Mouse (Mus musculus) kidney, embryonic 15.5 days (tissue): ENCODE measurements around the gene Agtrap. TPM values are rescaled to one million over a fixed set of nuclear protein-coding genes. Genes with fewer than 3 reads are reported as not detected.

Source experiments
- ATAC-seq: fragments of 200-750 bp; cut with Nextera tagmentation; replicated peaks from 2 replicates; pipeline ENCODE4 v1.8.0; 2017; ENCODE audit warnings: moderate TSS enrichment; ENCODE audit not compliant: low FRiP score
- H3K27ac ChIP-seq: fragments of 300-500 bp; sonication (generic); 2 replicates; pipeline ENCODE4 v1.5.1; 2015; ENCODE audit warnings: mild to moderate bottlenecking, inconsistent platforms
- H3K27me3 ChIP-seq: fragments of 300-500 bp; sonication (generic); 2 replicates; pipeline ENCODE4 v1.6.1; 2015; ENCODE audit warnings: inconsistent platforms
- H3K36me3 ChIP-seq: fragments of 300-500 bp; sonication (generic); 2 replicates; pipeline ENCODE4 v1.6.1; 2015; ENCODE audit warnings: inconsistent platforms
- H3K4me1 ChIP-seq: fragments of 300-500 bp; sonication (generic); 2 replicates; pipeline ENCODE4 v1.6.1; 2015; ENCODE audit warnings: inconsistent platforms
- H3K4me2 ChIP-seq: fragments of 300-500 bp; sonication (generic); 2 replicates; pipeline ENCODE4 v1.6.1; 2015; ENCODE audit warnings: moderate library complexity, mild to moderate bottlenecking, inconsistent platforms
- H3K4me3 ChIP-seq: fragments of 300-500 bp; sonication (generic); replicated peaks from 2 replicates; pipeline ENCODE4 v1.5.1; 2015; ENCODE audit warnings: mild to moderate bottlenecking, inconsistent platforms
- H3K9ac ChIP-seq: fragments of 300-500 bp; sonication (generic); 2 replicates; pipeline ENCODE4 v1.6.1; 2015; ENCODE audit warnings: mild to moderate bottlenecking, inconsistent platforms
- H3K9me3 ChIP-seq: fragments of 300-500 bp; sonication (generic); replicated peaks from 2 replicates; pipeline ENCODE4 v1.6.1; 2016; ENCODE audit warnings: inconsistent platforms
- WGBS: fragments of 180-500 bp; shearing (Covaris S2); methylation state at CpG from one replicate; pipeline ENCODE4 v1.1.7; 2015; ENCODE audit warnings: mixed read lengths; 5-methylcytosine and 5-hydroxymethylcytosine counted together
- polyA plus RNA-seq: library from polyadenylated mRNA; unstranded; fragments of >200 nt; fragmentation: Nextera tagmentation; extraction: Ambion mirVana; gene quantifications from 2 replicates; pipeline ENCODE4 v1.2.1, GENCODE M21; 2015

Gene Agtrap
- polyA plus RNA-seq: 20.6 and 24.4 TPM in 2 replicates

DNA sequence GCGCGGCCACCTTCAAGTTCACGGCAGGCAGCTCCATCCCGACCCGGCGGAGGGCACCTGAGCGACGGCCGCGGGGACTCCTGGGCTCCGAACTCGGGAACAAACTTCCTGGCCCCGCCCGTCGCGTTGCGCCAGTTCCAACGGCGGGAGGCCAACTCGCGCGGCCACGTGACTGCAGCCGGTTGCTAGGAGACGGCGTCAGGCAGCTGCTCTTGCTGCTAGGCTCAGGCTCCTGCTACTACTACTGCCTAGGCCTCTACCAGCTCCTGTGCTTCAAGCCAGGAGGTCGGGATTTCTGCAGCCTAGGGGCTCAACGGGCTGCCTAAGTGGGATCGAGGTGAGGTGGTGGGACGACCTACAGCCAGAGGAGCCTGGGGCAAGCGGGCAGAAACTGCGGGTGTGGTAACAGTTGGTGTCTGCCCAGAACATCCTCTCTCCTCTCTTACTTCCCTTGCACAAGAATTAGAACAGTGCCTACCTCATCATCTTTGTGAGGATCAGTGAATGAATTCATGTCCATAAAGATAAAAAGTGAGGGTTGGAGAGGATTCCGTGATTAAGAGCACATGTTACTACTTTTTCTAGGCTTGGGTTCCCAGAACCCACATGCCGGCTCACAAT lies at the start of gene Agtrap:
Gene Agtrap (minus strand): TSS at position 125 of the 621 bp plus-strand sequence.
- Histone ChIP-seq H3K4me2 (peak within 1 kb of the TSS; percentile 86), H3K9ac (peak within 1 kb of the TSS; percentile 76), H3K4me3 (peak within 1 kb of the TSS; percentile 81), H3K36me3 (no peaks in the 10 kb centered on the region), H3K9me3 (no peaks in the 10 kb centered on the region), H3K27me3 (no peaks in the 10 kb centered on the region), H3K4me1 (peaks cover 47% of the 10 kb centered on the region), H3K27ac (peak within 1 kb of the TSS; percentile 86)
- WGBS: 7% methylated on average over 34 of the region's 34 CpGs
- peak; percentile 92 for ATAC-seq

DNA sequence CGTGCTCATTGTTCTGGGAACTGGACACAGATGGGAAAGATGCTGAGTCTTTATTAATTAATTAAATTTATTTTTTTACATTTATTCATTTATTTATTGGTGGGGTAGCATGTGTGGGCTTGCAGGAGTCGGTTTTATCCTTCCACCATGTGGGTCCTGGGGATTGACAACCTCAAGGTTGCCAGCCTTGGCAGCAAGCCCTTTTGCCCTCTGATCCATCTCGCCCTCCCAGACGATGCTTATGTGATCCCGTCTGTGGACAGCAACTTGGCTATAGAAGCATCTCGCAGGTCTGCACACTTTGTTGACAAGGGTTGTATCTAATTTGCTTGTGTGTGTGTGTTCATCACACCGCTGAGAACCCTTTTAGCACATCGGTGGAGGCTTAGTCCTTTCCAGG lies 49.7 kb upstream of the Agtrap start:
- WGBS: 82% methylated on average over 8 of the region's 8 CpGs

DNA sequence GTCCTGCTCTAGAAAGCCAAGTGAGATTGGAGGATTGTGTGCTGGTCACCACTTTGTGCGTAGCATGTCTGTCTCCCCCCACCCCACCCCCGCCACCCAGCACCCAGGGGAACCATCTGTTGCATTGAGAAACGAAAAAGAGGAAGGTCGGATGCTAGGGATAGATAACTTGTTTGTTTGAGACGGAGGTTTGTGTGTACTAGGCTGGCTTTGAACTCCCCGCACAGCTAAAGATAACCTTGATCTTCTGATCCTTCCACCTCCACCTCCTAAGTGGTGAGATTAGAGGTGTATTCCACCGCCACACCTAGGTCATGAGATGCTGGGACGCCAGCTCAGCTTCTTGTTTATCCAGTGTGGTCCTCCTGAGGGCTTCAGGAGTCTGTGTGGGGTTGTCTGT lies 47.2 kb upstream of the Agtrap start:
- Histone ChIP-seq H3K9ac (no peak overlapping the region), H3K9me3 (no peaks in the 10 kb centered on the region), H3K27ac (no peak overlapping the region), H3K4me2 (no peak overlapping the region), H3K4me3 (no peak overlapping the region), H3K27me3 (peaks cover 52% of the 10 kb centered on the region), H3K36me3 (no peaks in the 10 kb centered on the region), H3K4me1 (peaks cover 27% of the 10 kb centered on the region)
- WGBS: 87% methylated on average over 8 of the region's 8 CpGs
- no peak for ATAC-seq

More for the DNA sequence above, 49.7 kb upstream of the Agtrap start:
- Histone ChIP-seq H3K4me3 (no peak overlapping the region), H3K4me2 (no peak overlapping the region), H3K9me3 (no peaks in the 10 kb centered on the region), H3K9ac (no peak overlapping the region), H3K27ac (no peak overlapping the region), H3K36me3 (no peaks in the 10 kb centered on the region), H3K27me3 (peaks cover 29% of the 10 kb centered on the region), H3K4me1 (peaks cover 6% of the 10 kb centered on the region)
- no peak for ATAC-seq

DNA sequence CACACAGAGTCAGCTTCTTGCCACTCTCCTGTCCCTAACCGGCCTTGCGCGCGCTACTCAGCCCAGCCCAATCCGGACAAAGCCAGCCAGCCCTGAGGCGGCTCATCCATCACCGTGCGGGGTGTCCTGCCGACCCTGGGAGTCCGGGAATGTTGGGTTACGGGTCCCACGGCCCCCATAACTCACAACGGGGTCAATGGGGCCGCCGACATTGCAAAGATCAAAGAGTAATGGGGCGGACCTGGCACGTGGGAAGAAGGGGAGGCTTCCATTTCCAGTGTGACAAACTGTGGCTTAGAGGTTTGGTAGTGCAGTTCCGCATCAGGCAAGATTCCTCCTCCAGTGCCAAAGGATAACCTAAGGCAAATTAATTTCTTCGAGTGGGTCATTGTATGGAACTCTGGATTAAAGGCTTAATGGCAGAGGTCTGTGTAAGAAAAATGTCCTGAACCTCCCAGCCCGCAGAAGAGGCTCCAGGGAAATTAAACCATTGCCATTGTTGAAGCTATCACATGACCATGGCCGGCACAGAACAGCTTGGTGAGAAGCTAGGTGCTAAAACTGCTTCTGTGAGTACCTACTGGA lies 43.8 kb upstream of the Agtrap start:
- Histone ChIP-seq H3K9me3 (no peaks in the 10 kb centered on the region), H3K4me2 (peak overlapping the region; percentile 99), H3K4me3 (peak overlapping the region; percentile 71), H3K27me3 (peaks cover 53% of the 10 kb centered on the region), H3K9ac (peak overlapping the region; percentile 78), H3K4me1 (peaks cover 24% of the 10 kb centered on the region), H3K36me3 (no peaks in the 10 kb centered on the region), H3K27ac (no peak overlapping the region)
- WGBS: 1% methylated on average over 21 of the region's 21 CpGs
- peak; percentile 74 for ATAC-seq

DNA sequence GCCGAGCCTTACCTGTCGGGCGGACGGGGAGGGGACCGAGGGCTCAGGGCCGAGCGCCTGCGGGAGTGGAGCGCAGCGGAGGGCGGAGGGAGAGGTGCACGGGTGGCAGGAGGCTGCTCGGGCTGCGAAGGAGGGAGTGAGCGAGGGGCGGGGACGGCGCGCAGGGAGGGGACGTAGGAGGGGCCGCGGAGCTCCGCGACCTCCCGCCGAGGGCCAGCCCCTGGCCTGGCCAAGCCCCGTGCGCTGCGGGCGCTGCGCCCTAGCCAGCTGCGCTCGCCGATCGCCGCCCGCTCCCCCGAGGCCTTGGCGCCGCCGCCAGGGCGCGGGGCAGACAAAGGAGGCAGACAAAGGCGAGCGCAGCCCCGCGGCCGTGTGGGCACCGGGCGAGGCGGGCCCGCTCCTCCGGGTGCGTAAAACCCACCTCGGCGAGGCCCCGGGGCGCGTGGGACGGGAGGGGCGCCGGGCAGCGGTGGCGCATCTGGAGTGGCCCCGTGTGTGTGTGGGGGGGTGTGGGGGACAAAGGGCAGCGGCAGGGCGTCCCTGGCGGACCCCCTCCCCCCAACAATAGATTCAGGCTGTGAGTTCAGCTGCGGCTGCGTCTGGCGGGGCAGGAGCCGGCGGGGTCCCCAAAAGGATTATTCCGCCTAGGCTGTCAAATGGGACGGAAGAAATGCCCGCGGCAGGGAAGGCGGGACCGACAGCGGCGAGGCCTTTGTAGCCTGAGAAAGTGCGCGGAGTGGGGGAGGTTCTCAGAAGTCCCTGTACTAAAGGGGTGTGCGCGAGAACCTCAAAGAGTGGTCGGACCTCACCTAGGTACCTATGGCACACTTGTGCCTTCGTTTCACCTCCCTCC lies 43.0 kb upstream of the Agtrap start, which contains the start of gene Draxin:
Gene Draxin (minus strand): TSS at position 138 of the 853 bp plus-strand sequence.
- H3K9ac ChIP-seq: peak within 1 kb of the TSS; percentile 78
- H3K4me3 ChIP-seq: peak within 1 kb of the TSS; percentile 71
- peak; percentile 93 for ATAC-seq
- H3K27ac ChIP-seq: peak within 1 kb of the TSS; percentile 37; the same call in 1 of the 2 replicates
- H3K4me1 ChIP-seq: peaks cover 24% of the 10 kb centered on the region
- no peaks in the 10 kb centered on the region for H3K36me3 ChIP-seq
- peak within 1 kb of the TSS; percentile 99 for H3K4me2 ChIP-seq
- H3K27me3 ChIP-seq: peaks cover 53% of the 10 kb centered on the region
- no peaks in the 10 kb centered on the region for H3K9me3 ChIP-seq
- under 1% methylated on average over 83 of the region's 87 CpGs for WGBS

DNA sequence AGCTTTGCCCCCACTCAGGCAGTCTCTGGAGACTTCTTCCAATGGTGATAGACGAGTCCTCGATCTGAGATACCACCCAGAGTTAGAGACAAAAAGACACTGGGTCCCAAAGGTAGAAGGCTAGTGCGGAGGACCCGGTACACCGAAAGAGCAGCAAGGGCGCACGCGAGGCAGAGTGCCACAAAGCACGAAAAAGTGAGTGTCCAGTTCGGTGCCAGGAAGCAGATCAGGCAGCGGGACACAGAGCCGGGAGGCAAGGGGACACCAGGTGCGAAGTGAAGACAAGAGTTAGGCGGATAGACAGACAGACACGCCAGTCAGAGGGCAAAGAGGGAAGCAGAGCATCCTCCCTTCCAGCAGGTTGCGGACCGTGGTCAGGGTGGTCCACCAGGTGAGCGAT lies 42.3 kb upstream of the Agtrap start, which contains the start of gene Mad2l2:
Gene Mad2l2 (plus strand): TSS at position 252 of the 400 bp plus-strand sequence.
- peaks cover 53% of the 10 kb centered on the region for H3K27me3 ChIP-seq
- 2% methylated on average over 18 of the region's 18 CpGs for WGBS
- H3K27ac ChIP-seq: peak within 1 kb of the TSS; percentile 37; the same call in 1 of the 2 replicates
- H3K9me3 ChIP-seq: no peaks in the 10 kb centered on the region
- peaks cover 24% of the 10 kb centered on the region for H3K4me1 ChIP-seq
- peak within 1 kb of the TSS; percentile 78 for H3K9ac ChIP-seq
- no peak; the same call in 1 of the 2 replicates for ATAC-seq
- H3K36me3 ChIP-seq: no peaks in the 10 kb centered on the region
- peak within 1 kb of the TSS; percentile 71 for H3K4me3 ChIP-seq
- H3K4me2 ChIP-seq: peak within 1 kb of the TSS; percentile 99

DNA sequence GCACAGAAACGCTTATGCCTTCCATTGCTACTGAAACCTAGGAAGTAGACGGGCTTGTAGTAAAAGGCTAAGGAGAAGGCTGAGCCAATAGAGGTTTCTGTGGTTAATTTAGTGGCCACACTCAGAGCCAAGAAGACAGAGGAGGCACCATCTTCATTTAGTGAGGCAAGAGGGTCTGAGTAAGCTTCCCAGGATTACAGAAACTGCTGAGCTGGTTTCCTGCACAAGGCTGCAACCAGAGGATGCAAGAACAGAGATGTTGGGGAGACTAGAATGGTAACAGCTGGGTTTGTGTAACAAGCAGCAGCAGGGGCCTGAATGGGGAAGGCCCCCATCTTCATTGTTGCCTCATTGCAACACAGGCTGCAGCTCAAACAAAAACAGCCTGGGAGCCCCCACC lies 40.8 kb upstream of the Agtrap start:
- peaks cover 49% of the 10 kb centered on the region for H3K27me3 ChIP-seq
- H3K9ac ChIP-seq: no peak overlapping the region
- H3K4me2 ChIP-seq: no peak overlapping the region
- H3K36me3 ChIP-seq: no peaks in the 10 kb centered on the region
- peaks cover 24% of the 10 kb centered on the region for H3K4me1 ChIP-seq
- H3K27ac ChIP-seq: no peak overlapping the region
- H3K9me3 ChIP-seq: no peaks in the 10 kb centered on the region
- WGBS: 68% methylated on average over 2 of the region's 2 CpGs
- no peak for ATAC-seq
- no peak overlapping the region for H3K4me3 ChIP-seq

DNA sequence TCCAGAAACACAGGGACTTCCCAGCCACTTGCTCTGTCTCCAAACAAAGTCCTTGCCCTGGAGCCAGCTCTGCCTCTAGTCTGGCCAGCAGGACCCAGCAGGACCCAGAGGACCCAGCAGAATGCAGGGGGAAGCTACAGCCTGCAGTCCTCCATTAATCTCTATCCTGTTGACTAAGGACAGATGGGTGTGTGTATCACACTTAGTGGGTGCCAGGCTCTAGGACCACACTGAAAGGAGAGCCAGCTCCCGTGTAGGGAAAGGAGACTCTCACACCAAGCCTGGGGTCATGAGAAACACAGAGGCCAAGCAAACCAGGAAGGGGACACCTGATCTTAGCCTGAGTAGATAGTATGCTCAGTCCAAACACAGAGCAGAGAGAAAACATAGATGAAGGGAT lies 40.4 kb upstream of the Agtrap start:
- no peak overlapping the region for H3K9ac ChIP-seq
- H3K36me3 ChIP-seq: no peaks in the 10 kb centered on the region
- H3K4me2 ChIP-seq: no peak overlapping the region
- WGBS: 52% methylated on average over 1 of the region's 1 CpGs
- H3K27me3 ChIP-seq: peaks cover 49% of the 10 kb centered on the region
- H3K9me3 ChIP-seq: no peaks in the 10 kb centered on the region
- H3K27ac ChIP-seq: no peak overlapping the region
- H3K4me1 ChIP-seq: peaks cover 24% of the 10 kb centered on the region
- ATAC-seq: no peak
- H3K4me3 ChIP-seq: no peak overlapping the region

DNA sequence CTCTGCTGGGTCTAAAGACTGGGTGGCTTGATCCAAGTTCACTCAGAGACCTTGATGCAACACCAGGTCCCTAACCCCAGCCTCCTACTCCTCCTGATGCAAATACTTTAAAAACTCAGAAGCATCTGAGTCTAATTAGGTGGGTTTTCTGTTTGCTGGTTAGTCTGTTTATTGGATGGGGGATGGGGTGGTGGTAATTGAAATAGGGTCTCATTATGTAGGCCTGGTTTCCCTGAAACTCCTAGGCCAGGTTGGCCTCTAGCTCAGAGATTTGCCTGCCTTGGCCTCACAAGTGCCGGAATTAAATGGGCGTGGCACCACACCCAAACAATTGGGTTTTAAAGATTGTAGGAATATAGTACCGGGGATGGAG lies 34.8 kb upstream of the Agtrap start:
- H3K4me3 ChIP-seq: no peak overlapping the region
- 58% methylated on average over 3 of the region's 3 CpGs for WGBS
- ATAC-seq: no peak

DNA sequence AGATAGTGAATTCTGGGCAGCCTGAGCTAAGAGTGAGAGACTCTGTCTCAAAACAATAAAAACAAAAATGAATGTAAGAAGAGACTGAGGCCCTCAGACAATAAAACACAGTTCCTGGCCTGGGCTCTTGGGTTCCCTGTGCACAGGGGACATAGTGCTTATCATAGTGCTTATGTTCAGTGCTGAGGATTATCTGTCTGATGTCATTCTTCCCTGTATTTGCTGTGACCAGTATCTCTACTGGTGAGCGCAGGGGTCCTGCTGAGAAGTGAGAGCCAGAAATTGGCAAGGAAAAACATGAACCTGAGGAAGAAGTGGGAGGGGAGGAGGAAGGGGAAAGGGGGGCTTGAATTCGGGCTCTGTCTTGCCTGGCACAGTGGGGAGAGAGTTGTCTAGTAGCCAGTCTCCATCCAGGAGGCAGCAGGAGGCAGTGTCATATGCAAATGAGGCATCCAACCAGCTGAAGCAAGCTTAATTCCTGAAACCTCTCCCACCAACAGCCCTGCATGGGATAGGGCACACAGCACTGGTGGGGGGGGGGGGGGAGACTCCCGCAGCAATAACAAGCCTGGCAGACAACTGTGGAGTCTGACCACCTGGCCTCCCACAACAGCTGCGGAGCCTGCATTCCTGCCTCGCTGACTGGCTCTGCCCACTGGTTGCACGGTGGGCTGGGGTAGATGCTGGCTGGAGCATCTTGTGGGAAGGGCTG lies 34.3 kb upstream of the Agtrap start:
- Histone ChIP-seq H3K36me3 (no peaks in the 10 kb centered on the region), H3K4me2 (no peak overlapping the region), H3K4me3 (no peak overlapping the region), H3K27me3 (peaks cover 6% of the 10 kb centered on the region; the same call in 1 of the 2 replicates), H3K9me3 (no peaks in the 10 kb centered on the region; the same call in 1 of the 2 replicates), H3K9ac (no peak overlapping the region), H3K27ac (no peak overlapping the region), H3K4me1 (0 out of 2 replicates have a peak, but pooled peaks cover 6% of the 10 kb centered on the region)
- 14% methylated on average over 6 of the region's 6 CpGs for WGBS
- peak; percentile 68 for ATAC-seq

More for the DNA sequence above, 34.8 kb upstream of the Agtrap start:
- H3K27ac ChIP-seq: no peak overlapping the region
- H3K4me1 ChIP-seq: 0 out of 2 replicates have a peak, but pooled peaks cover 6% of the 10 kb centered on the region
- peaks cover 8% of the 10 kb centered on the region for H3K27me3 ChIP-seq
- no peak overlapping the region for H3K9ac ChIP-seq
- H3K36me3 ChIP-seq: no peaks in the 10 kb centered on the region
- H3K9me3 ChIP-seq: no peaks in the 10 kb centered on the region
- H3K4me2 ChIP-seq: no peak overlapping the region

DNA sequence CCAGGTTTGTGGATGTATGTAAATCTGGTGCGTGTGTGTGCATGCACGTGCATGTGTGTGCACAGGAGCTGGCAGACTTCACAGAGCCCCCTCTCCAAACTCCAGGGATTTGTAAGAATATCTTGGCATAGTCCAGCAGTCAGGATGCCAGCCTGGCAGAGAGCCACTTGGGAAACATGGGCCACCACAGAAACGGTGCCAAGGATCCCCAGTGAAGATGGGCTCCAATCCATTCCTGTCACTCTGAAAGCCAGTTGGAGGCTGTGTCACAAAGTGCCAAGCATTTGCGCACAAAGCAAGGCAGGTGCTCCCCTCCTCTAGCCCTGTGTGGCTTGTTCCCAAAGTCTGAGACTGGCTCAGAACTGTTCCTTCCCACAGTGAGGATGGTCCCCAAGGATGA lies 33.5 kb upstream of the Agtrap start:
- no peak for ATAC-seq
- H3K27ac ChIP-seq: no peak overlapping the region
- H3K27me3 ChIP-seq: peaks cover 6% of the 10 kb centered on the region; the same call in 1 of the 2 replicates
- H3K4me1 ChIP-seq: 0 out of 2 replicates have a peak, but pooled peaks cover 6% of the 10 kb centered on the region
- no peak overlapping the region for H3K4me3 ChIP-seq
- H3K4me2 ChIP-seq: no peak overlapping the region
- 81% methylated on average over 4 of the region's 4 CpGs for WGBS
- H3K9me3 ChIP-seq: no peaks in the 10 kb centered on the region; the same call in 1 of the 2 replicates
- no peaks in the 10 kb centered on the region for H3K36me3 ChIP-seq
- no peak overlapping the region for H3K9ac ChIP-seq
